Mouse (Mus musculus) right cerebral cortex, postnatal 36 days (tissue): ENCODE measurements around the gene Med13l.

ENCODE experiments used
- DNase-seq, 2 experiments: peaks; one replicate each; pipeline ENCODE4 v3.0.0; 2022; ENCODE audit warnings: low spot score in 2 of 2, mixed read lengths in 1 of 2

Med13l gene

DNA sequence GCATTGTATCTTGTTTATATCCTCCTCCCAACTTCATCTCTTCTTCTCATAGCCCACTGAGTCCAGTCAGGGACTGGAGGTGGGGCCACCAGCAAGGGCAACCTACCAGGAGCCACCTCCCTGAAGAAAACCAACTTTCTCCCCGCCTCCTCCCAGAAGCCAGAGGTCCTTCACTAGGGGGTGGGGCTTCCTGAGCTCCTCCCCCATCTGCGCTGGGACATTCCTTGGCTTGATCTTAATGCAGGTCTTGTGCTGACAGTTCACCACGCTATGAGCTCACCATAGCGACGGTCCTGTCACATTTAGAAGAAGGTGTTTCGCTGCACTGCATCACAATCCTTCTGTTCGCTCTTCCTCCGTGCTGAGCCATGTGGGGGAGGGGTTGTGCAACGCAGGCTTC is 229.3 kb downstream of the Med13l start:
- DNase-seq = no peak

DNA sequence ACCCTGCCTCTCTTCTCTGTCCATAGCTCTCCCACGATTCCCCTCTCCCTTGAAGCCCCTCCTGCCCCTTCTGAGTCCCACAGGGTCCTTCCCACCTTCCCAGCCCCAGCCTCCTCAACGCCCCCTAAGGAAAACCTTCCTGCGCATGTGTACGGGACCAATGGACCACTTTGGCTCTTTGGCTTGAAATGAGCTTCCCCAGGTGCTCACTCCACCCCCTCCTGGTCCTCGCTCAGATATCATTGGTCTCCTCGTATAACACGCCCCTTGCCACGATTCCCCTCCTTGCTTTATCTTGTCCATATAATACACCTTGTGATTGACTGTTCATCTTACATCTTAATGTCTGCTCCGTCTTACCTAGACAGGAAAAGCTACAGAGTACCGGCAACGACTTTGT is 237.3 kb downstream of the Med13l start:
- DNase-seq = no peak

DNA sequence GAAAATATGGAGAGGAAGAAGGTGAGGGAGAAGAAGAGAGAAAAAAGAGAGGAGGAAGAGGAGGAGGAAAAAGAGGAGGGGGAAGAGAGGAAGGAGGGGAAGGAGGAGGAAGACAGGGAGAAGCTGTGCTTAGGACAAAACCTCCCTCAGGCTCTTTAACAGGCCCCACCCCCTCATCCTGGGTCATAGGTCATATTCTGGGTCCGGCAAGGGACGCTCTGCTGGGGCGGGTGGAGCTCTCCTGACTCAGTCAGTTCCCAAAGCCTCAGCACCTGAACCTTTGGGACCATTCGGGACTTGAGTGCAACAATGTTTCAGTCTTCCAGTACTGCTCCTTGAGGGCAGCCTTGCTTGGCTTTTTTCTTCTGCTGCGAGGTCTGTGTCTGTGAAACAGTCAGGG is 241.1 kb downstream of the Med13l start:
- no peak for DNase-seq

DNA sequence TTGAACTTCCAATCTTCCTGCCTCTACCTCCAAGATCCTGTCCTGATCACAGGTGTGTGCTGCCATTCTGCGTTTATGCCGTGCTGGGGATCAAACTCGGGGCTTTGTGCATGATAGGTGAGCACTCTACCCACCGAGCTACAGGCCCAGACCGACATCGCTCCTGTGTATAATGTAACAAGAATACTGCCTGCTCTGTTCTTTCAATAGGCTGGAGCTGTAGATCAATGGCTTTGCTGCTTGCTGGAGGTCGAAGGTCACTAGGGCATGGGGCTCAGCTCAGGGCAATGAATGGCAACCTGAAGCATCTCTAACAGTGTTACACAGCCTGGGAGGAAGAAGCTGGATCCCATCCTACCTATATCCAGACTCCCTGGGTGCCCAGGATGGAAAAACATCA is 241.6 kb downstream of the Med13l start:
- DNase-seq = no peak

DNA sequence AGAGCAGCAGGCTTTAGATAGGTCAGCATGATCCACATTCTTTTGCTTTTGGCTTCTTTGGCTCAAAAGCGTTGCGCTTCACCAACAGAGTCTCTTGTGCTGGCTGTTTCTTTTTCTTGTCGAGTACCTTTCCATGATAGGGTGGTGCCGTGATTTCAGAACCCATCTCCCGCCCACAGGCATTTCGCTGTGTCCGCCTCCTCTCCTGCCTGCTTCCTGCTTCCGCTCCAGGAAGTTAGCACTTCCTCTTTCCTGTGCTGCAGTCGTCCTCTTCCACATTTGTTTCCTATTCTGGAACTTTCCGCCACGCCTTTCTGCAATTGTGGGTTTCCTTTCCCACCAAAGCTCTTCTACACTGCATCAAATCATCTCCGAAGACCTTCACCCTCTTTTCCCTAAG is 248.5 kb downstream of the Med13l start:
- DNase-seq = no peak

DNA sequence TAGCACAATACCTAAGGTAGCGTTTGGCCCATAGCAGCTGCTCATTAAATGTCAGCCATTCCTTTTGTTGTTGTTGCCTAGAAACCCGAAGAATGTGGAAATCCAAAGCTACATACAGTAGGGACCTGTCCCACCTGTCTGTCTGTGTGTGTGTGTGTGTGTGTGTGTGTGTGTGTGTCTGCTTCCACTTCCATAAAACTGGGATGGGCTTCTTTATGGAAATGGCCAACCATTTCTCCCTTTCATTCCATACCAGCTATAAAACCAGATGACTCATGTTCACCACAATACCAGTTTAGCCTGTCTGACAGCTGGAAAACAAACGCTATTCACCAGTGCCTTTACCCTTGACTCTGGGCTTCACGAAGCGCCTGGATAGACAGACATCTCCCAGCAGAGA is 249.1 kb downstream of the Med13l start:
- no peak for DNase-seq

DNA sequence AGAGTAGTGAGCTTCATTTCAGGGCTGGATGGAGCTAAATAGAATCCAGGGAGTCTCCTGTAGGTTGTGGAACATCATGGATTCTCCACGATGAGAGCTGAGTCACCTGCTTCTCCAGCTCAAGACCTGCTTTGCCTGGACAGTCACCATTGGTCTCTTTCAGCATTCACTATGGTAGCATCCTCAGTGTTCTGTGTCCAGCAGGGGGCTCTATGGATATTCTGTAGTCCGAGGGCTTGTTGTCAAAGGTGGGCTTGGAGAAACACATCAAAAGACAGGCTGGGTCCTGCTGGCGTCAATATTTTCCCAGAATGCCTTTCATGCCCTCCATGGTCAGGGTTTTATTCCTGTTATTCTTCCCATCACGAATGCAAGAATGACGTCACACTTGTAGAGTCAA is 251.2 kb downstream of the Med13l start:
- DNase-seq = no peak

DNA sequence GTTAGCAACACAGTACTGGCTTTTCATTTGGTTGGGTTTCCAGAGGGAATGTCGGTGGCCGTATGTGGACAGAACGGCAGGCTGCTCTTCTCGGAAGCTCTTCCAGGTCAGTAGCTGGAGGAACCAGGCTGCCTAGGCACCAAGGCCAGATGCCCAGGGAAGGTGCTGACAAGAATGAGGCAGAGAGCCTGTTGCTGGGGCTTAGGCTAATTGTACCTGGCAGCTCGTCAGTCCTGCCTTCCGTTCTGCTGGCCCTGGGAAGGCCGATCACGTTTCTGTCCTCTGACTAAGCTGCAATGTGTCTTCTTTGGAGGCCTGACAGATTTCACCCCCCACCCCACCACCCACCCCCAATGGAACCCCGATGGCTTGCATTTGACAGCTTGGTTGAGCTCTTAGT is 251.9 kb downstream of the Med13l start:
- DNase-seq = no peak

DNA sequence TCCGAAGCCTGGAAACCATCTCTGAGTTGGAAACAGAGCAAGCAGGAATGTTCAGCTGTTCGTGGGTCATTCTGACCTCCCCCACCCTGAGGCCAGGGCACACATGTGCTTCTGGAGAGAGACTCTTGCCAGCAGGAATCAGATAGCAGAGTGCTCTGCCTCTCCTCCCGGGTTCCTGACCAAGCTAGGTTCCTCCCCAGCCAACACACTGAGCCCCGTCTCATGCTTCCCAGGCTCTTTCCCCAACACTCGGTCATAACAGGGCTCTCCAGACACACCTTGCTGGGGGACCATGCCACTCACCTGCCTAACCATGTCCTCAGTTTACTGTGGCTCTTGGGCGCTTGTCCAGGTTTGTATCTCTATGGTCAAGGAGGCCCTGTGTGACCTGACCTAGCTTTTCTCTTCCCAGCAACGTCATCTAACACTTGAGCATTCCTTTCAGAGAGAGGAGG is 252.5 kb downstream of the Med13l start:
- DNase-seq = no peak

DNA sequence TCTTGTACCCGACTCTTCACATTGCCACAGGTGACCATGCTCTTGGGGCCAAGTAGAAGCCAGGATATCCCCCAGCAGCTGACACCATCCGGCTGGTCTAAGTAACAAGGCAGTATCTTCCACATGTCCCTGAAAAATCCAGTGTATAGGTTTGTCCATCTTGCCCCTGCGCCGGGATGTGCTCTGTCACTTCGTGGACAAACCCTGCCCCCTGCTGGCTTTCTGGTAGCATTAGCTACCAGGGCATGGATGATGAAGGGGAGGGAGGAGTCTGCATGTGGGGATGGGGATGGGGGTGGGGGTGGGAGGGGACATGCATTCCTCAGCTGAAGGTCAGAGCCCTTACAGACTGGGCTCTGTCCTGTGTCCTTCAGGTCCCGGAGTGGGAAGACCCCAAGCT is 253.6 kb downstream of the Med13l start:
- DNase-seq = no peak
